Mouse (Mus musculus) liver, adult 2 months (tissue): ENCODE measurements at regions not wholly inside any gene's neighbourhood (a gene's known extent, or its start where the extent isn't known, plus 50 kb on each side); places are given as distances from the start of the nearest gene placed in this dataset.

Experiments
- DNase-seq: peaks from one replicate; pipeline ENCODE4 v3.0.0-alpha.2; 2011; ENCODE audit warnings: low read depth, low spot score; ENCODE audit errors: extremely low read depth
- H3K27ac ChIP-seq: fragments of 200-500 bp; replicated peaks from 2 replicates; pipeline ENCODE4 v1.5.1; 2012; ENCODE audit warnings: low read depth, mild to moderate bottlenecking, control low read depth, inconsistent platforms, low read length; ENCODE audit not compliant: insufficient read depth
- H3K27me3 ChIP-seq: fragments of 200-500 bp; 2 replicates; pipeline ENCODE4 v1.6.1; 2012; ENCODE audit warnings: mild to moderate bottlenecking, moderate library complexity, low read length, inconsistent platforms; ENCODE audit not compliant: control insufficient read depth, insufficient read depth
- H3K36me3 ChIP-seq: fragments of 200-500 bp; 2 replicates; pipeline ENCODE4 v1.6.1; 2012; ENCODE audit warnings: low read length, inconsistent platforms; ENCODE audit not compliant: control insufficient read depth, insufficient read depth
- H3K4me1 ChIP-seq: fragments of 200-500 bp; 2 replicates; pipeline ENCODE4 v1.6.1; 2011; ENCODE audit warnings: low read length; ENCODE audit not compliant: control insufficient read depth, insufficient read depth
- H3K4me3 ChIP-seq: fragments of 200-500 bp; 2 replicates; pipeline ENCODE4 v1.5.1; 2011; ENCODE audit warnings: low read depth, mild to moderate bottlenecking, control low read depth, low read length, moderate library complexity; ENCODE audit not compliant: insufficient read depth
- H3K79me2 ChIP-seq: fragments of 200-500 bp; 2 replicates; pipeline ENCODE4 v1.6.1; 2012; ENCODE audit warnings: inconsistent platforms, mild to moderate bottlenecking, low read length, moderate library complexity; ENCODE audit not compliant: control insufficient read depth, insufficient read depth
- H3K9ac ChIP-seq: fragments of 200-500 bp; 2 replicates; pipeline ENCODE4 v1.6.1; 2012; ENCODE audit warnings: low read depth, mild to moderate bottlenecking, control low read depth, inconsistent platforms, low read length
- CTCF ChIP-seq: fragments of 200-500 bp; IDR thresholded peaks from 2 replicates; pipeline ENCODE4 v1.5.1; 2011; ENCODE audit warnings: low read depth, low read length, control low read depth
- POLR2A ChIP-seq: fragments of 200-500 bp; IDR thresholded peaks from 2 replicates; pipeline ENCODE4 v1.6.1; 2011; ENCODE audit warnings: low read length, control low read depth; ENCODE audit not compliant: insufficient read depth; ENCODE audit errors: extremely low read depth
- WGBS: fragments of 180-500 bp; shearing (Covaris S2); methylation state at CpG from one replicate; pipeline ENCODE4 v1.1.7; 2018; 5-methylcytosine and 5-hydroxymethylcytosine counted together

- 45% methylated on average over 4 of the region's 4 CpGs for WGBS
- no peak for TF ChIP-seq CTCF
- no peak for TF ChIP-seq POLR2A
Observed at GRCm38 (mm10) chr7:128998759-128999158, 254.0 kb downstream of the Sec23ip start.

GRCm38 (mm10) chr7:129002419-129002818 lies 254.4 kb upstream of the Plpp4 start:
- 0 out of 2 replicates have a peak, but pooled peaks cover 3% of the 10 kb centered on the region for H3K27me3 ChIP-seq
- no peak overlapping the region for H3K27ac ChIP-seq
- no peak for DNase-seq
- no peak overlapping the region for H3K4me3 ChIP-seq
- TF ChIP-seq POLR2A (no peak), CTCF (no peak)
- H3K36me3 ChIP-seq = no peaks in the 10 kb centered on the region
- no peak overlapping the region for H3K9ac ChIP-seq
- WGBS = 84% methylated on average over 5 of the region's 5 CpGs
- H3K4me1 ChIP-seq = no peaks in the 10 kb centered on the region
- no peaks in the 10 kb centered on the region for H3K79me2 ChIP-seq

More at GRCm38 (mm10) chr7:128998759-128999158, 254.0 kb downstream of the Sec23ip start:
- no peak for DNase-seq
- no peak overlapping the region for H3K27ac ChIP-seq
- 0 out of 2 replicates have a peak, but pooled peaks cover 3% of the 10 kb centered on the region for H3K27me3 ChIP-seq
- H3K4me1 ChIP-seq = no peaks in the 10 kb centered on the region
- H3K9ac ChIP-seq = no peak overlapping the region
- no peaks in the 10 kb centered on the region for H3K36me3 ChIP-seq
- H3K4me3 ChIP-seq = no peak overlapping the region
- no peaks in the 10 kb centered on the region for H3K79me2 ChIP-seq

- Histone ChIP-seq H3K4me1 (no peaks in the 10 kb centered on the region), H3K27ac (no peak overlapping the region), H3K4me3 (no peak overlapping the region), H3K27me3 (0 out of 2 replicates have a peak, but pooled peaks cover 3% of the 10 kb centered on the region), H3K79me2 (no peaks in the 10 kb centered on the region), H3K36me3 (no peaks in the 10 kb centered on the region), H3K9ac (no peak overlapping the region)
- no peak for DNase-seq
- no peak for TF ChIP-seq CTCF
- TF ChIP-seq POLR2A = no peak
- WGBS = 54% methylated on average over 1 of the region's 1 CpGs
Observed at GRCm38 (mm10) chr7:129003150-129003549, 253.7 kb upstream of the Plpp4 start.

- DNase-seq = no peak
- Histone ChIP-seq H3K4me3 (no peak overlapping the region), H3K4me1 (no peaks in the 10 kb centered on the region), H3K27ac (no peak overlapping the region), H3K27me3 (no peaks in the 10 kb centered on the region), H3K79me2 (no peaks in the 10 kb centered on the region), H3K9ac (no peak overlapping the region), H3K36me3 (no peaks in the 10 kb centered on the region)
- TF ChIP-seq CTCF = no peak
- no peak for TF ChIP-seq POLR2A
- 84% methylated on average over 6 of the region's 6 CpGs for whole genome bisulfite sequencing
Observed at GRCm38 (mm10) chr7:129016353-129016752, 240.5 kb upstream of the Plpp4 start.

GRCm38 (mm10) chr7:129027116-129027515 lies 229.7 kb upstream of the Plpp4 start:
- H3K9ac ChIP-seq = no peak overlapping the region
- no peak overlapping the region for H3K27ac ChIP-seq
- no peaks in the 10 kb centered on the region for H3K79me2 ChIP-seq
- H3K4me1 ChIP-seq = no peaks in the 10 kb centered on the region
- DNase-seq = no peak
- H3K4me3 ChIP-seq = no peak overlapping the region
- H3K36me3 ChIP-seq = no peaks in the 10 kb centered on the region
- H3K27me3 ChIP-seq = no peaks in the 10 kb centered on the region
- TF ChIP-seq CTCF (no peak), POLR2A (no peak)
- 70% methylated on average over 2 of the region's 2 CpGs for WGBS

GRCm38 (mm10) chr7:129048023-129048422 lies 208.8 kb upstream of the Plpp4 start:
- Histone ChIP-seq H3K27ac (no peak overlapping the region), H3K27me3 (no peaks in the 10 kb centered on the region), H3K4me3 (no peak overlapping the region), H3K79me2 (no peaks in the 10 kb centered on the region), H3K4me1 (no peaks in the 10 kb centered on the region), H3K36me3 (no peaks in the 10 kb centered on the region), H3K9ac (no peak overlapping the region)
- DNase-seq = no peak
- TF ChIP-seq POLR2A (no peak), CTCF (no peak)
- 69% methylated on average over 5 of the region's 5 CpGs for WGBS
